In genomic region chr8:122593783-122594507, GRCm38 (mm10) we compare ENCODE assay signal across 17 mouse cellular contexts. TPM values are rescaled to one million over a fixed set of nuclear protein-coding genes. Genes with fewer than 3 reads are reported as not detected.
DNase-seq lines count a peak whose midpoint lies in the region; ATAC-seq and TF ChIP-seq lines count a peak whose summit lies in the region.
"Had no signal": no experiment of that assay in that cellular context is flagged by ENCODE, and none has a peak within 500 bp of the region (broad histone marks: within the 10 kb centered on the region; RNA-seq: fewer than 3 reads in every experiment).

No protein-coding gene starts in this region.

- WGBS in midbrain, embryonic 13.5 days = 83% methylated on average over 19 of the region's 19 CpGs
- 92% methylated on average over 19 of the region's 19 CpGs for WGBS in midbrain, embryonic 11.5 days
- WGBS in hindbrain, embryonic 14.5 days = 58% methylated on average over 19 of the region's 19 CpGs
- 74% methylated on average over 19 of the region's 19 CpGs for WGBS in midbrain, postnatal 0 days

- no peaks in the 10 kb centered on the region for H3K36me3 ChIP-seq in midbrain, embryonic 13.5 days
- H3K36me3 ChIP-seq in midbrain, embryonic 11.5 days (ENCODE audit: control insufficient read depth, insufficient read depth, low read length) = no peaks in the 10 kb centered on the region
- no peaks in the 10 kb centered on the region for H3K36me3 ChIP-seq in hindbrain, embryonic 14.5 days (replicated peaks; ENCODE audit: control insufficient read depth, insufficient read depth)
- H3K36me3 ChIP-seq in midbrain, postnatal 0 days (ENCODE audit: insufficient read depth, low read length) = peaks cover 26% of the 10 kb centered on the region; the same call in 1 of the 2 replicates

- H3K9me3 ChIP-seq in midbrain, embryonic 13.5 days = no peaks in the 10 kb centered on the region
- no peaks in the 10 kb centered on the region for H3K9me3 ChIP-seq in midbrain, embryonic 11.5 days (ENCODE audit: control insufficient read depth, low read length)
- H3K9me3 ChIP-seq in hindbrain, embryonic 14.5 days (ENCODE audit: control insufficient read depth, low read length) = no peaks in the 10 kb centered on the region
- no peaks in the 10 kb centered on the region for H3K9me3 ChIP-seq in midbrain, postnatal 0 days (ENCODE audit: low read length)

- peak overlapping the region; percentile 47; the same call in 1 of the 2 replicates for H3K27ac ChIP-seq in midbrain, embryonic 13.5 days
- no peak overlapping the region for H3K27ac ChIP-seq in midbrain, embryonic 11.5 days (ENCODE audit: low read depth, low read length)
- H3K27ac ChIP-seq in hindbrain, embryonic 14.5 days = peak overlapping the region; percentile 27; the same call in 1 of the 2 replicates
- no peak overlapping the region for H3K27ac ChIP-seq in midbrain, postnatal 0 days (ENCODE audit: low read depth, low read length)
- H3K27ac ChIP-seq: heart, adult 2 months; kidney, postnatal 0 days had no signal

- DNase-seq in midbrain, embryonic 11.5 days (ENCODE audit: low spot score, missing footprints) = no peak
- DNase-seq in cerebellum, postnatal 14 days = peak; percentile 59 to 70
- DNase-seq in hindbrain, embryonic 14.5 days (ENCODE audit: low spot score) = no peak
- peak; percentile 59 for DNase-seq in midbrain, postnatal 0 days (ENCODE audit: low spot score)
- DNase-seq in adrenal gland, postnatal 25 days = no peak
- no peak for DNase-seq in left cerebral cortex, adult 11 months (ENCODE audit: low spot score)
- DNase-seq: adrenal gland, postnatal 14 days; heart, adult 2 months; layer of hippocampus, postnatal 36 days; right cerebral cortex, postnatal 14 days; thymus, postnatal 4 days had no signal

- H3K4me2 ChIP-seq in midbrain, embryonic 13.5 days (replicated peaks) = no peak overlapping the region
- no peak overlapping the region for H3K4me2 ChIP-seq in midbrain, embryonic 11.5 days
- no peak overlapping the region for H3K4me2 ChIP-seq in hindbrain, embryonic 14.5 days (replicated peaks)
- no peak overlapping the region for H3K4me2 ChIP-seq in midbrain, postnatal 0 days (ENCODE audit: low read depth, low read length, poor library complexity, severe bottlenecking)

- ATAC-seq in midbrain, embryonic 13.5 days = no peak
- no peak for ATAC-seq in midbrain, embryonic 11.5 days (ENCODE audit: low FRiP score)
- ATAC-seq in hindbrain, embryonic 14.5 days (ENCODE audit: low FRiP score) = no peak
- ATAC-seq in midbrain, postnatal 0 days (ENCODE audit: low FRiP score) = no peak
- ATAC-seq in erythroblast, adult 5-6 weeks (replicated peaks; ENCODE audit: low FRiP score, poor library complexity, severe bottlenecking) = no peak

- no peaks in the 10 kb centered on the region for H3K27me3 ChIP-seq in midbrain, embryonic 13.5 days
- H3K27me3 ChIP-seq in midbrain, embryonic 11.5 days (ENCODE audit: control insufficient read depth, insufficient read depth, low read length) = no peaks in the 10 kb centered on the region
- H3K27me3 ChIP-seq in hindbrain, embryonic 14.5 days (ENCODE audit: control insufficient read depth, insufficient read depth, low read length) = no peaks in the 10 kb centered on the region
- no peaks in the 10 kb centered on the region for H3K27me3 ChIP-seq in midbrain, postnatal 0 days (ENCODE audit: insufficient read depth, low read length)

- H3K4me3 ChIP-seq in midbrain, embryonic 13.5 days (replicated peaks) = no peak overlapping the region
- H3K4me3 ChIP-seq in midbrain, embryonic 11.5 days (ENCODE audit: low read depth, low read length) = no peak overlapping the region
- H3K4me3 ChIP-seq in hindbrain, embryonic 14.5 days (replicated peaks; ENCODE audit: low read length) = no peak overlapping the region
- no peak overlapping the region for H3K4me3 ChIP-seq in midbrain, postnatal 0 days (ENCODE audit: low read depth, low read length)
- H3K4me3 ChIP-seq: heart, adult 2 months; myocyte had no signal

- no peaks in the 10 kb centered on the region for H3K4me1 ChIP-seq in midbrain, embryonic 13.5 days (replicated peaks)
- no peaks in the 10 kb centered on the region for H3K4me1 ChIP-seq in midbrain, embryonic 11.5 days (ENCODE audit: control insufficient read depth, insufficient read depth, low read length)
- H3K4me1 ChIP-seq in hindbrain, embryonic 14.5 days (replicated peaks; ENCODE audit: control insufficient read depth, insufficient read depth, low read length) = peaks cover 7% of the 10 kb centered on the region; the same call in 1 of the 2 replicates
- H3K4me1 ChIP-seq in midbrain, postnatal 0 days (ENCODE audit: insufficient read depth, low read length) = no peaks in the 10 kb centered on the region

- H3K9ac ChIP-seq in midbrain, embryonic 13.5 days (replicated peaks) = no peak overlapping the region
- H3K9ac ChIP-seq in midbrain, embryonic 11.5 days (ENCODE audit: low read length) = no peak overlapping the region
- H3K9ac ChIP-seq in hindbrain, embryonic 14.5 days = no peak overlapping the region; the same call in 1 of the 2 replicates
- H3K9ac ChIP-seq in midbrain, postnatal 0 days (replicated peaks; ENCODE audit: low read length, poor library complexity, severe bottlenecking) = no peak overlapping the region

- no peak for TF ChIP-seq CTCF in midbrain, postnatal 0 days (IDR thresholded peaks at IDR 0.05)

RNA-seq across cellular contexts. Expression of gene Aprt, which starts 17.2 kb away (rescaled TPM):
- 136 and 152 TPM in 2 replicates for polyA plus RNA-seq in midbrain, embryonic 13.5 days (2015; fragmentation: Nextera tagmentation; extraction: Ambion mirVana)
- 176 and 195 TPM in 2 replicates for polyA plus RNA-seq in midbrain, embryonic 11.5 days (2014; fragmentation: Nextera tagmentation; extraction: Ambion mirVana)
- 183 and 187 TPM in 2 replicates for polyA plus RNA-seq in hindbrain, embryonic 14.5 days (2014; fragmentation: Nextera tagmentation; extraction: Ambion mirVana)
- 83.9 and 97.2 TPM in 2 replicates for total RNA-seq in midbrain, postnatal 0 days (2014; rRNA removed)
- polyA plus RNA-seq in midbrain, postnatal 0 days (2015; fragmentation: Nextera tagmentation; extraction: Ambion mirVana) = 157 and 170 TPM in 2 replicates
- 77.1 and 85.7 TPM in 2 replicates for total RNA-seq in erythroblast, adult 5-6 weeks (2015; ENCODE audit: low replicate concordance)
- total RNA-seq in erythroblast, adult 5-6 weeks (2017; ENCODE audit: low replicate concordance) = 20.6 and 30.2 TPM in 2 replicates
- 50.6 and 66.4 TPM in 2 replicates for total RNA-seq in adrenal gland, postnatal 25 days (2021)

RNA-seq across cellular contexts. Expression of gene Galns, which starts 17.3 kb away (rescaled TPM):
- 3.9 and 4.7 TPM in 2 replicates for polyA plus RNA-seq in midbrain, embryonic 13.5 days (2015; fragmentation: Nextera tagmentation; extraction: Ambion mirVana)
- polyA plus RNA-seq in midbrain, embryonic 11.5 days (2014; fragmentation: Nextera tagmentation; extraction: Ambion mirVana) = 6.0 and 6.4 TPM in 2 replicates
- 5.8 and 6.0 TPM in 2 replicates for polyA plus RNA-seq in hindbrain, embryonic 14.5 days (2014; fragmentation: Nextera tagmentation; extraction: Ambion mirVana)
- 12.1 and 14.6 TPM in 2 replicates for total RNA-seq in midbrain, postnatal 0 days (2014; rRNA removed)
- 10.9 and 12.7 TPM in 2 replicates for polyA plus RNA-seq in midbrain, postnatal 0 days (2015; fragmentation: Nextera tagmentation; extraction: Ambion mirVana)
- 8.6 and 23.2 TPM in 2 replicates for total RNA-seq in erythroblast, adult 5-6 weeks (2015; ENCODE audit: low replicate concordance)
- 8.6 and 15.5 TPM in 2 replicates for total RNA-seq in erythroblast, adult 5-6 weeks (2017; ENCODE audit: low replicate concordance)
- total RNA-seq in adrenal gland, postnatal 25 days (2021) = 6.2 and 7.3 TPM in 2 replicates

RNA-seq across cellular contexts. Expression of gene Trappc2l, which starts 17.5 kb away (rescaled TPM):
- 98.5 and 102 TPM in 2 replicates for polyA plus RNA-seq in midbrain, embryonic 13.5 days (2015; fragmentation: Nextera tagmentation; extraction: Ambion mirVana)
- polyA plus RNA-seq in midbrain, embryonic 11.5 days (2014; fragmentation: Nextera tagmentation; extraction: Ambion mirVana) = 43.0 and 43.7 TPM in 2 replicates
- 118 and 130 TPM in 2 replicates for polyA plus RNA-seq in hindbrain, embryonic 14.5 days (2014; fragmentation: Nextera tagmentation; extraction: Ambion mirVana)
- total RNA-seq in midbrain, postnatal 0 days (2014; rRNA removed) = 14.1 and 23.2 TPM in 2 replicates
- polyA plus RNA-seq in midbrain, postnatal 0 days (2015; fragmentation: Nextera tagmentation; extraction: Ambion mirVana) = 135 and 138 TPM in 2 replicates
- 17.7 and 26.8 TPM in 2 replicates for total RNA-seq in erythroblast, adult 5-6 weeks (2015; ENCODE audit: low replicate concordance)
- 9.1 and 10.2 TPM in 2 replicates for total RNA-seq in erythroblast, adult 5-6 weeks (2017; ENCODE audit: low replicate concordance)
- total RNA-seq in adrenal gland, postnatal 25 days (2021) = 57.9 and 63.3 TPM in 2 replicates

RNA-seq across cellular contexts. Expression of gene Cdt1, which starts 26.1 kb away (rescaled TPM):
- 13.8 and 14.1 TPM in 2 replicates for polyA plus RNA-seq in midbrain, embryonic 13.5 days (2015; fragmentation: Nextera tagmentation; extraction: Ambion mirVana)
- polyA plus RNA-seq in midbrain, embryonic 11.5 days (2014; fragmentation: Nextera tagmentation; extraction: Ambion mirVana) = 25.7 and 35.8 TPM in 2 replicates
- polyA plus RNA-seq in hindbrain, embryonic 14.5 days (2014; fragmentation: Nextera tagmentation; extraction: Ambion mirVana) = 6.2 and 8.1 TPM in 2 replicates
- total RNA-seq in midbrain, postnatal 0 days (2014; rRNA removed) = 9.2 and 15.6 TPM in 2 replicates
- polyA plus RNA-seq in midbrain, postnatal 0 days (2015; fragmentation: Nextera tagmentation; extraction: Ambion mirVana) = 6.4 TPM in 2 replicates
- total RNA-seq in erythroblast, adult 5-6 weeks (2015; ENCODE audit: low replicate concordance) = 16.1 and 24.2 TPM in 2 replicates
- 38.2 and 47.5 TPM in 2 replicates for total RNA-seq in erythroblast, adult 5-6 weeks (2017; ENCODE audit: low replicate concordance)
- 12.5 and 17.7 TPM in 2 replicates for total RNA-seq in adrenal gland, postnatal 25 days (2021)

RNA-seq across cellular contexts. Expression of gene Pabpn1l, which starts 28.6 kb away (rescaled TPM):
- polyA plus RNA-seq in midbrain, embryonic 13.5 days (2015; fragmentation: Nextera tagmentation; extraction: Ambion mirVana) = not detected in 2 replicates
- not detected in 2 replicates for polyA plus RNA-seq in midbrain, embryonic 11.5 days (2014; fragmentation: Nextera tagmentation; extraction: Ambion mirVana)
- not detected in 2 replicates for polyA plus RNA-seq in hindbrain, embryonic 14.5 days (2014; fragmentation: Nextera tagmentation; extraction: Ambion mirVana)
- total RNA-seq in midbrain, postnatal 0 days (2014; rRNA removed) = not detected in 2 replicates
- not detected in 2 replicates for polyA plus RNA-seq in midbrain, postnatal 0 days (2015; fragmentation: Nextera tagmentation; extraction: Ambion mirVana)
- total RNA-seq in erythroblast, adult 5-6 weeks (2015; ENCODE audit: low replicate concordance) = not detected in 2 replicates
- total RNA-seq in erythroblast, adult 5-6 weeks (2017; ENCODE audit: low replicate concordance) = not detected in 2 replicates
- not detected in 2 replicates for total RNA-seq in adrenal gland, postnatal 25 days (2021)
- total RNA-seq: adrenal gland, postnatal 14 days had no signal
- polyA plus RNA-seq: cortical plate, adult 2 months; lung, postnatal 0 days had no signal

Comparison
In these comparisons a context has a peak if more than half of its experiments do, and no peak if none do; other contexts are left out.
1. H3K27ac ChIP-seq: peak in midbrain, embryonic 13.5 days (single experiment) and hindbrain, embryonic 14.5 days (single experiment); none in midbrain, embryonic 11.5 days (single experiment) and midbrain, postnatal 0 days (single experiment).
2. DNase-seq: peak in cerebellum, postnatal 14 days (2 of 2) and midbrain, postnatal 0 days (single experiment); none in midbrain, embryonic 11.5 days (single experiment), hindbrain, embryonic 14.5 days (single experiment), adrenal gland, postnatal 25 days (single experiment) and left cerebral cortex, adult 11 months (single experiment).